Mouse (Mus musculus): ENCODE data around the gene Nfib. TPM values are rescaled to one million over a fixed set of nuclear protein-coding genes. Genes with fewer than 3 reads are reported as not detected.
A peak's percentile ranks its signal among the peaks of the same experiment; 100 is the strongest.

The Nfib gene
- polyA plus RNA-seq, 1 experiment from 2014 or later, result 59.0 TPM

DNA sequence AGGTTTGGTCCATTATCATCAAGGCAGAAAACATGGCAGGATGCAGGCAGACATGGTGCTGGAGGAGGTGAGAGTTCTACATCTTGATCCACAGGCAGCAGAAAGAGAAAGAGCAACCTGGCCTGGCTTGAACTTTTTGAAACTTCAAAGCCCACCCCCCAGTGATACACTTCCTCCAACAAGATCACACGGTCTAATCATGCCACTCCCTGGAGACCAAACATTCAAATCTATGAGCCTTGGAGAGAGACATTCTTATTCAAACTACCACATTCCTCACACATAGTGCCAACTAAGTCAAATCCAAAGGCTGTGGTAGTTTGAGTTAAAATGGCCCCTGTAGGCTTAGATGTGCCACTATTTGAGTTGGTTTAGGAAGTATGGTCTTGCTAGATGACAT, 104.9 kb downstream of the Nfib start:
- 90% methylated on average over 1 of the region's 1 CpGs for WGBS (ENCODE audit: insufficient replicate concordance)
- no peak for ATAC-seq (replicated peaks; ENCODE audit: insufficient number of reproducible peaks, low FRiP score, low TSS enrichment)

DNA sequence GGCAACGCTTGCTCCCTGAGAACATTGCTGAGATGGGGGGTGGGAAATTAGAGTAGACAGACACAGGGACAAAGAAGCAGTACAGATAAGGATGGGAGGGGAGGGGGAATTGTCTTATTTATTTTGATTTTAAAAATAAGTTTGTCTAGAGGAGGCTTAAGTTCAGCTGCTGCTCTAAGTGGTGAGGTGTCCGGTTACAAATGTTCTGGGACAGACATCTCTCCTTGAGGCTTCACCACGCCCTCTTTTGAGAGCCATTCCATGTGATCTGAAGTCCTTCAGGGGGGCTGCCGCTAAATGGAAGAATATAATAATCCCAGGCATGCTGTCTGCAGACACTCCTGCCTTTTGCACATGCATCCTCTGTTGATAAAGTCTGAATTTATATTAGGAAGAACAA, 107.1 kb downstream of the Nfib start:
- Histone ChIP-seq H3K4me2 (no peak overlapping the region), H3K9me3 (replicated peaks; ENCODE audit: control insufficient read depth, low read length) (no peaks in the 10 kb centered on the region; the same call in 1 of the 2 replicates), H3K4me1 (ENCODE audit: control insufficient read depth, insufficient read depth, low read length) (peaks cover 14% of the 10 kb centered on the region), H3K27ac (ENCODE audit: low read depth, low read length) (no peak overlapping the region), H3K4me3 (ENCODE audit: low read depth, low read length) (no peak overlapping the region), H3K27me3 (ENCODE audit: control insufficient read depth, insufficient read depth, low read length) (no peaks in the 10 kb centered on the region), H3K36me3 (ENCODE audit: control insufficient read depth, insufficient read depth, low read length) (no peaks in the 10 kb centered on the region), H3K9ac (ENCODE audit: low read depth, low read length) (no peak overlapping the region)
- ATAC-seq (replicated peaks; ENCODE audit: insufficient number of reproducible peaks, low FRiP score, low TSS enrichment), result no peak
- WGBS (ENCODE audit: insufficient replicate concordance), result 38% methylated on average over 4 of the region's 4 CpGs

More for the DNA sequence above, 104.9 kb downstream of the Nfib start:
- H3K27ac ChIP-seq (ENCODE audit: low read depth, low read length), result no peak overlapping the region
- H3K4me3 ChIP-seq (ENCODE audit: low read depth, low read length), result no peak overlapping the region
- H3K27me3 ChIP-seq (ENCODE audit: control insufficient read depth, insufficient read depth, low read length), result no peaks in the 10 kb centered on the region
- H3K36me3 ChIP-seq (ENCODE audit: control insufficient read depth, insufficient read depth, low read length), result no peaks in the 10 kb centered on the region
- H3K9ac ChIP-seq (ENCODE audit: low read depth, low read length), result no peak overlapping the region
- no peaks in the 10 kb centered on the region; the same call in 1 of the 2 replicates for H3K9me3 ChIP-seq (replicated peaks; ENCODE audit: control insufficient read depth, low read length)
- no peak overlapping the region for H3K4me2 ChIP-seq
- peaks cover 14% of the 10 kb centered on the region for H3K4me1 ChIP-seq (ENCODE audit: control insufficient read depth, insufficient read depth, low read length)

DNA sequence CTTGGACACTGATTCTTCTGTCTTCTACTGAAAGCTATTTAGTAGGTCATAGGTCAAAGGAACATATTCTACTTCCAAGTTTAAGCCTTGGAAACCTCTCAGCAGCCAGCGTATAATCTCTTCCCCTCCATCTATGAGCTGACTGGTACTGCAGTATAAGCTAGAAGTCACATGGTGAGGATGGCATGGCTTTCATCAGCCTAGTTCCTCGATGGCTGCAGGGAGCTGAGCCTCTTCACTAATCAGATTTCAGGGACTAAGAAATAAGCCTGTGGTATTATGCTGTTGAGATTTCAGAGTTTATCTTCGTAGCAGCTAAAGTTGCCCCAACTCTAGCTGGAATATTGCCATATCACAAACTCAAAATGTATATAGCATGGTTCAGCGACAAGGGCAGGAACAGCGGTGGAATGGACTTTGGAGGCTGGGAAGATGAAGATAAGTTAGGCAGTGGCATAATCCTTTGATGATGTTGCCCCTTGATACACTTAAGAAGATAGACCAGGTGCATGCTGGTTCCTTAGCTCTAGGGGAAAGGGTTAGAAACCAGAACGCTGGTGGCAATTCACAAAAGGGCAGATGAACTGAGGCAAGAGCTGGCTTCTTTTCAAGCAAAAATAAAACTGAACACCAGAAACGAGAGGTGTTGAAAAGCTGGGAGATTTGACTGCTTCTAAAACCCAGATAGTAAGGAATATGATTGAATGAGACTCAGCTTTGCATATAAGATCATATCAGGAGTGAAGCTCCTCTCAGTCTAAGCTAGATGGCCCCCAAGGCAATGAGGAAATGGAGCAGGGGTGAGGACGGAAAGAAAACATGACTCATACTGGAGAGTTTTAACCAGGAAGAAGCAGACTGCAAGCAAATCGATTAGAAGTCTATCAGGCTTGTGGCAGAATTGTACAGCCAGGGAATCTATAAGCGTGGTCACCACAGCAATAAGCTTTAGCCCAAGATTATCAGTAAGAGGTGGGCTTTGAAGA, 111.6 kb downstream of the Nfib start:
- ATAC-seq (replicated peaks; ENCODE audit: insufficient number of reproducible peaks, low FRiP score, low TSS enrichment), result no peak
- Histone ChIP-seq H3K4me1 (ENCODE audit: control insufficient read depth, insufficient read depth, low read length) (peaks cover 16% of the 10 kb centered on the region), H3K27ac (ENCODE audit: low read depth, low read length) (peak overlapping the region; percentile 37), H3K4me2 (no peak overlapping the region), H3K4me3 (ENCODE audit: low read depth, low read length) (no peak overlapping the region), H3K27me3 (ENCODE audit: control insufficient read depth, insufficient read depth, low read length) (no peaks in the 10 kb centered on the region), H3K36me3 (ENCODE audit: control insufficient read depth, insufficient read depth, low read length) (no peaks in the 10 kb centered on the region), H3K9me3 (replicated peaks; ENCODE audit: control insufficient read depth, low read length) (no peaks in the 10 kb centered on the region), H3K9ac (ENCODE audit: low read depth, low read length) (no peak overlapping the region)
- WGBS (ENCODE audit: insufficient replicate concordance), result 50% methylated on average over 10 of the region's 10 CpGs

DNA sequence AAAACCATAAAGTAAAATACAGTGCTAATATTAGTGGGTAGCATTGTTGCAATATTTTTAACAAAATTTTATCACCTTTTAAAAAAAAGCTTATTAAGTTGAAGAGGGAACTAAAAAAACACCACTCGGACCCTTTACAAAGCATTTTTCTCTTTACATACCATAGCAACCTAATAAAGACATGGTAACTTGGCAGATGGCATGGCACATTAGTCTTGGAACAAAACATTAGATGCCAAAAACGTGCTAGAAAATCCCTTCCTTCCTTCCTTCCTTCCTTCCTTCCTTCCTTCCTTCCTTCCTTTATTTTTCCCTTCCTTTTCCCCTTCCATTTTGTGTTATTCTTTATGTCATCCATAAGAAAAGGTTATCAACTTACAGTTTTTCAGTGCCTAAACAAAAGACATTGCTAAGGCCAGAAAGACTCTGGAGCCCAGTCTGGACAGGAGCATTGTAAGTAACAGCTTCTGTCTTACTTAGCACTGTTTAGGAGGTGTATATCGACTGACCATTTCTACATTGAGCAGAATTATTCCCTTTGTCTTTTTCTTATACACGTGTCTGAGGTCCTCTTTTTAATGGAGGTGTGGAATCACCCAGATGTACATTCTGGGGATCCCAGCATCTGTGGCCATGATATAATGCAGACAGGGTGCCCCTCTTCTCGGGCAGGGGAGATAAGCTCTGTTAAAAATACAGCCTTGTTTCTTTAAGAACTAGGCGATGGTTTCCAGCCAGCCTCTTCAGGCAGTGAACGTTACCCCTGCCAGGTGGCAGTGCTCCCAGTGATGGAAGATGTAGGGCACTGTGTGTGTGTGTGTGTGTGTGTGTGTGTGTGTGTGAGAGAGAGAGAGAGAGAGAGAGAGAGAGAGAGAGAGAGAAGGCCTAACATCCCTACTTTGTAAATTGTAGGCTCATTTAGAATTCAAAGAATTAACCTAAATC, 113.2 kb downstream of the Nfib start:
- no peak for ATAC-seq (replicated peaks; ENCODE audit: insufficient number of reproducible peaks, low FRiP score, low TSS enrichment)
- no peak overlapping the region for H3K27ac ChIP-seq (ENCODE audit: low read depth, low read length)
- H3K4me3 ChIP-seq (ENCODE audit: low read depth, low read length), result no peak overlapping the region
- H3K9ac ChIP-seq (ENCODE audit: low read depth, low read length), result no peak overlapping the region
- no peaks in the 10 kb centered on the region for H3K36me3 ChIP-seq (ENCODE audit: control insufficient read depth, insufficient read depth, low read length)
- no peak overlapping the region for H3K4me2 ChIP-seq
- no peaks in the 10 kb centered on the region for H3K27me3 ChIP-seq (ENCODE audit: control insufficient read depth, insufficient read depth, low read length)
- no peaks in the 10 kb centered on the region for H3K9me3 ChIP-seq (replicated peaks; ENCODE audit: control insufficient read depth, low read length)
- 43% methylated on average over 7 of the region's 7 CpGs for WGBS (ENCODE audit: insufficient replicate concordance)
- peaks cover 7% of the 10 kb centered on the region; the same call in 1 of the 2 replicates for H3K4me1 ChIP-seq (ENCODE audit: control insufficient read depth, insufficient read depth, low read length)

DNA sequence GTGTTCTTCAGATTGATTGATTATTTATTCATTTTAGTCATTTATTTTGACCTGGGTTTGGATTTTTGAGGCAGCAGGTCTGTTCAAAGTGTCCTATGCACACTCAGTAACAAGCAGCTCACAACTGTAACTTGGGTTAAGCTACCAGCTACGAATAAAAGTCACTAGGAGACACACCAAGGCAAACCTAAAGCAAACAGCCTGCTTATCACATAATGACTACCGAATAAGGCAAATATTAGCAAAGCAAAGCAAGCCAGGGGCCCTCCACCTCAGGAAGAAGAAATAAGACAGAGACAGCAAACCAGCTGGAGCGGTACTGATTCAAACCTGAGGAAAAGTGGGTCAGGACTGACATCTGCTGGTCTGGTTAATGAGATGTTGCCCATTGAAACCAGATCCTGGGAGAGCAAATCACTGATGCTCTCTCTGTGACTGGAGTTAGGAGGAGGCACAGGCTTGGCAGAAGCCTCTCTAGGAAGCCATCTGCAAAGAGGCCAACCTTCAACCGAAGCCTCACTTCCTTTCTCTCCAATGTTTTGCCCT, 116.1 kb downstream of the Nfib start:
- peak; percentile 61; the same call in 1 of the 2 replicates for ATAC-seq (replicated peaks; ENCODE audit: insufficient number of reproducible peaks, low FRiP score, low TSS enrichment)
- Histone ChIP-seq H3K36me3 (ENCODE audit: control insufficient read depth, insufficient read depth, low read length) (no peaks in the 10 kb centered on the region), H3K4me2 (no peak overlapping the region), H3K27ac (ENCODE audit: low read depth, low read length) (no peak overlapping the region), H3K4me3 (ENCODE audit: low read depth, low read length) (no peak overlapping the region), H3K9ac (ENCODE audit: low read depth, low read length) (no peak overlapping the region), H3K4me1 (ENCODE audit: control insufficient read depth, insufficient read depth, low read length) (peaks cover 9% of the 10 kb centered on the region; the same call in 1 of the 2 replicates), H3K9me3 (replicated peaks; ENCODE audit: control insufficient read depth, low read length) (no peaks in the 10 kb centered on the region), H3K27me3 (ENCODE audit: control insufficient read depth, insufficient read depth, low read length) (no peaks in the 10 kb centered on the region)
- 23% methylated on average over 4 of the region's 4 CpGs for WGBS (ENCODE audit: insufficient replicate concordance)

DNA sequence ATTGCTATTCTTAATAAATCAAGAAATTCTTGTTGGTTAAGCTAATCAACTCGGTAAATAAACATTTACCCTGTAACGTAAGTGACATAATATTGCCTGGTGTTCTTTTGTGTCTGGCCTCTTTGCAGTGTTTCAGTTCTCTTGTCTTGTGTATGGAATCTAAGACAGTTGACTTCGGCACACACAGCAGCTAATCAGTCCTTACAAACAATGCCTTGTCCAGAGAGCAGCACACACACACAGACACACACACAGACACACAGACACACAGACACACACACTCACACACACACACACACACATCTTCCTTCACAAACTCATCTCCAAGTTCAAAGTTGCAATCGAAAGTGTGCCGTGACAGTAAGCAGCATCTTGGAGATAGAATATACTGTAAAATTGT, 116.8 kb downstream of the Nfib start:
- H3K4me2 ChIP-seq, result no peak overlapping the region
- ATAC-seq (replicated peaks; ENCODE audit: insufficient number of reproducible peaks, low FRiP score, low TSS enrichment), result no peak
- no peak overlapping the region for H3K9ac ChIP-seq (ENCODE audit: low read depth, low read length)
- H3K4me1 ChIP-seq (ENCODE audit: control insufficient read depth, insufficient read depth, low read length), result peaks cover 8% of the 10 kb centered on the region; the same call in 1 of the 2 replicates
- H3K27ac ChIP-seq (ENCODE audit: low read depth, low read length), result no peak overlapping the region
- WGBS (ENCODE audit: insufficient replicate concordance), result 71% methylated on average over 5 of the region's 5 CpGs
- H3K27me3 ChIP-seq (ENCODE audit: control insufficient read depth, insufficient read depth, low read length), result no peaks in the 10 kb centered on the region
- H3K9me3 ChIP-seq (replicated peaks; ENCODE audit: control insufficient read depth, low read length), result no peaks in the 10 kb centered on the region
- no peaks in the 10 kb centered on the region for H3K36me3 ChIP-seq (ENCODE audit: control insufficient read depth, insufficient read depth, low read length)
- no peak overlapping the region for H3K4me3 ChIP-seq (ENCODE audit: low read depth, low read length)

DNA sequence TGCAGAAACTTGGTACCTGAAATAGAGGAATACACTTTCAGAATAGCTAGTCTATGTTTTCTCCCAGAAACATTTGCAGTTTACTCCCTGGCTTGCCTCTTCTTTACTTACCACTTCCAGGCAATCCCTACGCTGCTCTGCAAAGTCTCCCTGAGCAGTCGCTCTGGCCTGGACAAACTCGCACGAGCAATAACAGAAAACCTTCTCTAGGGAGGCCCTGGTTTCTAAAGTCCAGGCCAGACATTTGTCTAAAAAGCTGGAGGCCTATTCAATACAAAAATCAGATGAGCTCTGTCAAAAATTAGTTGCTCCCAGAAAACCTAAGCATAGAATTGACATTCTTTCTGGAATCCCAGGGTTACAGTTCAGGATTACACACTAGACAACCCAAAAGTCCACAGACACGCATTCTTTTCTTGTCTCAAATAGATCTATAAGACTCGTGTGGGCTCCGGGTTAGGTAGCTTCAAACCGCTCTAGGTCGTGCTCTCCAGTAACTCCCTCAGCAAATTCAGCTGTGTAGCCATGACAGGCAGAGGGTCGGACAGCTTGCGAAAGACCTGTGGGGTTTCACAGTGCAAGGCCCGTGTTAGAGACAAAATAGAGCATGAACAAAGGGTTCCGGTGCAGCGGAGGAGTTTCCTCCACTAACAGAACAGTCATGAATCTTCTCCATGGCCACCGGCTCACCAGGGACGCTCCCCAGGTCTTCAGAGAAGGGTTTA, 118.2 kb downstream of the Nfib start:
- H3K4me3 ChIP-seq (ENCODE audit: low read depth, low read length), result no peak overlapping the region
- 76% methylated on average over 16 of the region's 16 CpGs for WGBS (ENCODE audit: insufficient replicate concordance)

More for the DNA sequence above, 118.2 kb downstream of the Nfib start:
- H3K4me1 ChIP-seq (ENCODE audit: control insufficient read depth, insufficient read depth, low read length), result peaks cover 6% of the 10 kb centered on the region; the same call in 1 of the 2 replicates
- H3K27ac ChIP-seq (ENCODE audit: low read depth, low read length), result no peak overlapping the region
- no peaks in the 10 kb centered on the region for H3K9me3 ChIP-seq (replicated peaks; ENCODE audit: control insufficient read depth, low read length)
- no peaks in the 10 kb centered on the region for H3K27me3 ChIP-seq (ENCODE audit: control insufficient read depth, insufficient read depth, low read length)
- H3K4me2 ChIP-seq, result no peak overlapping the region
- no peak for ATAC-seq (replicated peaks; ENCODE audit: insufficient number of reproducible peaks, low FRiP score, low TSS enrichment)
- H3K9ac ChIP-seq (ENCODE audit: low read depth, low read length), result no peak overlapping the region
- no peaks in the 10 kb centered on the region for H3K36me3 ChIP-seq (ENCODE audit: control insufficient read depth, insufficient read depth, low read length)
